Mouse (Mus musculus) thymus, adult 2 months (tissue): Measurements from ENCODE around the gene Itm2b. TPM values are rescaled to one million over a fixed set of nuclear protein-coding genes. Genes with fewer than 3 reads are reported as not detected.
A peak's percentile ranks its signal among the peaks of the same experiment; 100 is the strongest.

Experiments
- DNase-seq: peaks from one replicate; pipeline ENCODE4 v3.0.0; 2021
- H3K27ac ChIP-seq: fragments of 200-500 bp; 2 replicates; pipeline ENCODE4 v1.5.1; 2012; ENCODE audit warnings: low read length, control low read depth; ENCODE audit not compliant: control insufficient read depth, insufficient read depth
- H3K27me3 ChIP-seq: fragments of 200-500 bp; 2 replicates; pipeline ENCODE4 v1.6.1; 2012; ENCODE audit warnings: mild to moderate bottlenecking, low read length, moderate library complexity, mixed read lengths; ENCODE audit not compliant: control insufficient read depth, insufficient read depth
- H3K36me3 ChIP-seq: fragments of 200-500 bp; 2 replicates; pipeline ENCODE4 v1.6.1; 2012; ENCODE audit warnings: mild to moderate bottlenecking, low read length, moderate library complexity; ENCODE audit not compliant: control insufficient read depth, insufficient read depth
- H3K4me1 ChIP-seq: fragments of 200-500 bp; replicated peaks from 2 replicates; pipeline ENCODE4 v1.6.1; 2012; ENCODE audit warnings: low read length; ENCODE audit not compliant: control insufficient read depth, insufficient read depth
- H3K4me3 ChIP-seq: fragments of 200-500 bp; 2 replicates; pipeline ENCODE4 v1.5.1; 2012; ENCODE audit warnings: mild to moderate bottlenecking, low read length, control low read depth, moderate library complexity; ENCODE audit not compliant: control insufficient read depth, insufficient read depth
- CTCF ChIP-seq: fragments of 200-500 bp; IDR thresholded peaks from 2 replicates; pipeline ENCODE4 v1.5.1; 2012; ENCODE audit warnings: mild to moderate bottlenecking, control low read depth, low read length, moderate library complexity, borderline replicate concordance; ENCODE audit not compliant: control insufficient read depth, poor library complexity, insufficient read depth; ENCODE audit errors: extremely low read depth
- POLR2A ChIP-seq: fragments of 200-500 bp; IDR thresholded peaks from 2 replicates; pipeline ENCODE4 v1.6.1; 2012; ENCODE audit warnings: mild to moderate bottlenecking, low read length, control low read depth, moderate library complexity; ENCODE audit not compliant: control insufficient read depth, poor library complexity, insufficient read depth; ENCODE audit errors: extremely low read depth
- WGBS: fragments of 180-500 bp; shearing (Covaris S2); methylation state at CpG from one replicate; pipeline ENCODE4 v1.1.7; 2018; 5-methylcytosine and 5-hydroxymethylcytosine counted together
- polyA plus RNA-seq: library from polyadenylated mRNA; depleted of rRNA; stranded (reverse); fragments of >200 nt; gene quantifications from 2 replicates; pipeline ENCODE4 v1.2.3, GENCODE M21; 2012

Itm2b gene
- polyA plus RNA-seq, 1 experiment, result 985 TPM

- DNase-seq, result no peak
- H3K27ac ChIP-seq, result peak overlapping the region; percentile 81
- no peaks in the 10 kb centered on the region for H3K36me3 ChIP-seq
- H3K4me3 ChIP-seq, result no peak overlapping the region
- TF ChIP-seq POLR2A (no peak), CTCF (no peak)
- 40% methylated on average over 7 of the region's 7 CpGs for WGBS
- peaks cover 23% of the 10 kb centered on the region for H3K4me1 ChIP-seq
- no peaks in the 10 kb centered on the region for H3K27me3 ChIP-seq
Measured at GRCm38 (mm10) chr14:73388546-73388945, 3.5 kb upstream of the Itm2b start.

GRCm38 (mm10) chr14:73386493-73386892, 1.4 kb upstream of the Itm2b start:
- Histone ChIP-seq H3K27me3 (no peaks in the 10 kb centered on the region), H3K36me3 (peaks cover 5% of the 10 kb centered on the region; the same call in 1 of the 2 replicates), H3K27ac (no peak overlapping the region), H3K4me3 (no peak overlapping the region), H3K4me1 (peaks cover 29% of the 10 kb centered on the region)
- TF ChIP-seq CTCF (no peak), POLR2A (no peak)
- 78% methylated on average over 5 of the region's 5 CpGs for WGBS
- DNase-seq, result no peak

- Histone ChIP-seq H3K4me1 (peaks cover 24% of the 10 kb centered on the region), H3K36me3 (peaks cover 6% of the 10 kb centered on the region; the same call in 1 of the 2 replicates), H3K27ac (no peak overlapping the region), H3K4me3 (no peak overlapping the region), H3K27me3 (no peaks in the 10 kb centered on the region)
- DNase-seq, result no peak
- no peak for TF ChIP-seq POLR2A
- TF ChIP-seq CTCF, result no peak
- WGBS, result 86% methylated on average over 2 of the region's 2 CpGs
Measured at GRCm38 (mm10) chr14:73385720-73386374, 758 bp upstream of the Itm2b start.

- peak overlapping the region; percentile 85 for H3K27ac ChIP-seq
- H3K36me3 ChIP-seq, result peaks cover 16% of the 10 kb centered on the region
- H3K27me3 ChIP-seq, result no peaks in the 10 kb centered on the region
- DNase-seq, result no peak
- WGBS, result 0% methylated on average over 13 of the region's 13 CpGs
- TF ChIP-seq CTCF (no peak), POLR2A (no peak)
- H3K4me3 ChIP-seq, result peak overlapping the region; percentile 64
- peaks cover 16% of the 10 kb centered on the region for H3K4me1 ChIP-seq
Measured at GRCm38 (mm10) chr14:73384546-73384912, 560 bp downstream of the Itm2b start.

- DNase-seq, result no peak
- Histone ChIP-seq H3K4me1 (peaks cover 14% of the 10 kb centered on the region), H3K4me3 (no peak overlapping the region), H3K27me3 (no peaks in the 10 kb centered on the region), H3K36me3 (peaks cover 24% of the 10 kb centered on the region), H3K27ac (no peak overlapping the region)
- no peak for TF ChIP-seq POLR2A
- TF ChIP-seq CTCF, result no peak
- 8% methylated on average over 2 of the region's 2 CpGs for WGBS
Measured at GRCm38 (mm10) chr14:73383746-73384145, 1.3 kb downstream of the Itm2b start.

GRCm38 (mm10) chr14:73382699-73383098, 2.4 kb downstream of the Itm2b start:
- H3K27ac ChIP-seq, result peak overlapping the region; percentile 39; the same call in 1 of the 2 replicates
- 56% methylated on average over 9 of the region's 9 CpGs for WGBS
- TF ChIP-seq POLR2A (no peak), CTCF (no peak)
- DNase-seq, result no peak
- H3K4me1 ChIP-seq, result peaks cover 10% of the 10 kb centered on the region
- no peaks in the 10 kb centered on the region for H3K27me3 ChIP-seq
- H3K4me3 ChIP-seq, result peak overlapping the region; percentile 33
- H3K36me3 ChIP-seq, result peaks cover 34% of the 10 kb centered on the region

GRCm38 (mm10) chr14:73381559-73381958, 3.5 kb downstream of the Itm2b start:
- TF ChIP-seq CTCF (no peak), POLR2A (no peak)
- no peak for DNase-seq
- 47% methylated on average over 4 of the region's 4 CpGs for WGBS
- Histone ChIP-seq H3K4me1 (peaks cover 10% of the 10 kb centered on the region), H3K27me3 (no peaks in the 10 kb centered on the region), H3K27ac (no peak overlapping the region), H3K36me3 (peaks cover 34% of the 10 kb centered on the region), H3K4me3 (no peak overlapping the region)

- no peak for DNase-seq
- peaks cover 5% of the 10 kb centered on the region for H3K4me1 ChIP-seq
- no peaks in the 10 kb centered on the region for H3K27me3 ChIP-seq
- H3K27ac ChIP-seq, result no peak overlapping the region
- 92% methylated on average over 6 of the region's 6 CpGs for WGBS
- H3K4me3 ChIP-seq, result no peak overlapping the region
- TF ChIP-seq POLR2A (no peak), CTCF (no peak)
- peaks cover 53% of the 10 kb centered on the region for H3K36me3 ChIP-seq
Measured at GRCm38 (mm10) chr14:73377804-73378203, 7.3 kb downstream of the Itm2b start.
